Mouse (Mus musculus) heart, postnatal 25 days (tissue): ENCODE results near the gene Atp6ap1l. TPM values are rescaled to one million over a fixed set of nuclear protein-coding genes. Genes with fewer than 3 reads are reported as not detected.

ENCODE experiments used
- total RNA-seq, 2 experiments: library from RNA; stranded (reverse); gene quantifications; 2 replicates each; pipeline ENCODE4 v1.2.3; 2021

The Atp6ap1l gene
- total RNA-seq, 2 experiments from 2014 or later, result 0.36 to 0.62 TPM

Other genes with a start within 250 kb of the Atp6ap1l start
- 100 to 1,000 TPM; 164 to 188 TPM for gene Rps23, start 17.6 kb upstream of the Atp6ap1l start, total RNA-seq